Mouse (Mus musculus) neural tube, embryonic 10.5 days (tissue): ENCODE data around the gene Ffar4.

Experiments used
- DNase-seq: peaks from one replicate; pipeline ENCODE4 v3.0.0-alpha.2; 2017; ENCODE audit warnings: low spot score; ENCODE audit errors: extremely low spot score

Ffar4 gene

GRCm38 (mm10) chr19:38096231-38096630, 640 bp upstream of the Ffar4 start:
- no peak for DNase-seq

GRCm38 (mm10) chr19:38107871-38108270, 11.0 kb downstream of the Ffar4 start:
- DNase-seq: no peak

- no peak for DNase-seq
Measured at GRCm38 (mm10) chr19:38109506-38110242, 12.8 kb downstream of the Ffar4 start.

GRCm38 (mm10) chr19:38111056-38111455, 14.2 kb downstream of the Ffar4 start:
- no peak for DNase-seq

GRCm38 (mm10) chr19:38112575-38112974, 15.7 kb downstream of the Ffar4 start:
- DNase-seq: no peak

GRCm38 (mm10) chr19:38114834-38115491, 18.1 kb downstream of the Ffar4 start:
- DNase-seq: no peak

GRCm38 (mm10) chr19:38120123-38120760, 23.4 kb downstream of the Ffar4 start:
- DNase-seq: no peak

GRCm38 (mm10) chr19:38123921-38124320, 27.1 kb downstream of the Ffar4 start:
- no peak for DNase-seq

GRCm38 (mm10) chr19:38124401-38125218, 27.7 kb downstream of the Ffar4 start:
- peak; percentile 61 for DNase-seq

GRCm38 (mm10) chr19:38125219-38125610, 28.3 kb downstream of the Ffar4 start, which contains the start of gene Rbp4:
Gene Rbp4 (minus strand): TSS chr19:38125281.
- DNase-seq: no peak

GRCm38 (mm10) chr19:38126656-38127055, 29.8 kb downstream of the Ffar4 start:
- DNase-seq: no peak

- no peak for DNase-seq
Measured at GRCm38 (mm10) chr19:38132481-38132880, 35.6 kb downstream of the Ffar4 start, which contains the start of gene Pde6c. Gene Pde6c (plus strand): TSS chr19:38132781.

GRCm38 (mm10) chr19:38133986-38134385, 37.1 kb downstream of the Ffar4 start:
- no peak for DNase-seq

GRCm38 (mm10) chr19:38134806-38135205, 37.9 kb downstream of the Ffar4 start:
- DNase-seq: no peak

- DNase-seq: no peak
Measured at GRCm38 (mm10) chr19:38143540-38144271, 46.8 kb downstream of the Ffar4 start.

GRCm38 (mm10) chr19:38156243-38156642, 59.4 kb downstream of the Ffar4 start:
- no peak for DNase-seq

- no peak for DNase-seq
Measured at GRCm38 (mm10) chr19:38161648-38162354, 64.9 kb downstream of the Ffar4 start.
